13 mouse cellular contexts compared by ENCODE assay signal in the genomic region with DNA sequence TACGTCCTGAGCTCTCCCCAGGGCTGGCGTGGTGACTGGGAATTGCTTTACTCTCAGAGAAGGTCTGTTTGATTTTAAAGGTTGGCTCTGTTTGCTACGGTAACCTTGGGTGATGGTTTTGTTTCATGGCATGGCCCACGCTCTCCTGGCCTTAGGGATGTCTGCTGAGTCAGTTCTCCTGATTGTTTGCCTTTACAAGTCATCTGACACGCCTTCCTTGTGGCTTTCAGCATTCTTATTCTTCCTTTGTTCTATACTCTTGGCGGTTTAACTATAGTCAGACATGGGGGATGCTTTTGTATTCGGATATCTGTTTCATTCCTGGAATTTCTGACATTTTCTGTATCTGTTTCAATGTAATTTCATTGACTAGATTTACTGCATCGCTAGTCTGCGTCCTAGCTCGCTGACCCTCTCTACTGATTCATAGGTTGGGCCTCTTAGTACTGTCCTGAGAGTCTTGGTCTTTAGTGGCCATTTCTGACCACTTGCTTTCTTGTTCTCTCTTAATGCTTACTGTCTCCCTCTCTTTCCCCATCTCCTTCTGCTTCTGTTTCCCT. TPM values are rescaled to one million over a fixed set of nuclear protein-coding genes. Genes with fewer than 3 reads are reported as not detected.
DNase-seq lines count a peak whose midpoint lies in the region; ATAC-seq lines count a peak whose summit lies in the region.
"Had no signal": no experiment of that assay in that cellular context is flagged by ENCODE, and none has a peak within 500 bp of the region (broad histone marks: within the 10 kb centered on the region; RNA-seq: fewer than 3 reads in every experiment).

No protein-coding gene starts in this region.

- H3K27me3 ChIP-seq in heart, embryonic 11.5 days (ENCODE audit: control insufficient read depth, insufficient read depth, low read length), result no peaks in the 10 kb centered on the region
- H3K27me3 ChIP-seq in midbrain, embryonic 10.5 days (ENCODE audit: low read depth, poor library complexity, severe bottlenecking), result no peaks in the 10 kb centered on the region
- no peaks in the 10 kb centered on the region for H3K27me3 ChIP-seq in midbrain, embryonic 11.5 days (ENCODE audit: control insufficient read depth, insufficient read depth, low read length)
- H3K27me3 ChIP-seq in midbrain, embryonic 13.5 days, result no peaks in the 10 kb centered on the region
- H3K27me3 ChIP-seq: heart, embryonic 12.5 days had no signal

- WGBS in heart, embryonic 11.5 days (ENCODE audit: insufficient replicate concordance), result 74% methylated on average over 10 of the region's 10 CpGs
- WGBS in midbrain, embryonic 10.5 days, result 64% methylated on average over 10 of the region's 10 CpGs
- WGBS in midbrain, embryonic 11.5 days, result 63% methylated on average over 10 of the region's 10 CpGs
- 58% methylated on average over 10 of the region's 10 CpGs for WGBS in midbrain, embryonic 13.5 days

- no peaks in the 10 kb centered on the region for H3K9me3 ChIP-seq in heart, embryonic 11.5 days (replicated peaks; ENCODE audit: control insufficient read depth, low read length)
- no peaks in the 10 kb centered on the region for H3K9me3 ChIP-seq in midbrain, embryonic 10.5 days (replicated peaks)
- H3K9me3 ChIP-seq in midbrain, embryonic 11.5 days (ENCODE audit: control insufficient read depth, low read length), result no peaks in the 10 kb centered on the region
- H3K9me3 ChIP-seq in midbrain, embryonic 13.5 days, result no peaks in the 10 kb centered on the region
- H3K9me3 ChIP-seq: G1E; heart, embryonic 12.5 days had no signal

- H3K4me2 ChIP-seq in heart, embryonic 11.5 days, result no peak overlapping the region
- no peak overlapping the region for H3K4me2 ChIP-seq in midbrain, embryonic 11.5 days
- H3K4me2 ChIP-seq in midbrain, embryonic 13.5 days (replicated peaks), result no peak overlapping the region
- H3K4me2 ChIP-seq: heart, embryonic 12.5 days had no signal

- no peak overlapping the region for H3K9ac ChIP-seq in heart, embryonic 11.5 days (ENCODE audit: low read depth, low read length)
- H3K9ac ChIP-seq in midbrain, embryonic 11.5 days (ENCODE audit: low read length), result no peak overlapping the region
- no peak overlapping the region for H3K9ac ChIP-seq in midbrain, embryonic 13.5 days (replicated peaks)
- H3K9ac ChIP-seq: heart, embryonic 12.5 days had no signal

- 0 out of 2 replicates have a peak overlapping the region, but pooled peaks have one; percentile 41 for H3K27ac ChIP-seq in heart, embryonic 11.5 days (ENCODE audit: low read depth, low read length)
- H3K27ac ChIP-seq in midbrain, embryonic 10.5 days (replicated peaks), result peak overlapping the region; percentile 33; the same call in 1 of the 2 replicates
- no peak overlapping the region for H3K27ac ChIP-seq in midbrain, embryonic 11.5 days (ENCODE audit: low read depth, low read length)
- no peak overlapping the region for H3K27ac ChIP-seq in midbrain, embryonic 13.5 days

- DNase-seq in heart, adult 18-20 months, result no peak
- DNase-seq in midbrain, embryonic 10.5 days (ENCODE audit: low spot score), result no peak
- DNase-seq in midbrain, embryonic 11.5 days (ENCODE audit: low spot score, missing footprints), result no peak
- peak; percentile 21 for DNase-seq in embryo, embryonic 11 days
- no peak for DNase-seq in adipocyte (ENCODE audit: low spot score)
- DNase-seq in right cerebral cortex, postnatal 14 days, result no peak
- DNase-seq: adrenal gland, postnatal 10 days; cerebellum, adult 8-10 months; lung, postnatal 14 days had no signal

- H3K4me1 ChIP-seq in heart, embryonic 11.5 days (ENCODE audit: control insufficient read depth, insufficient read depth, low read length), result peaks cover 33% of the 10 kb centered on the region
- peaks cover 44% of the 10 kb centered on the region for H3K4me1 ChIP-seq in midbrain, embryonic 10.5 days
- H3K4me1 ChIP-seq in midbrain, embryonic 11.5 days (ENCODE audit: control insufficient read depth, insufficient read depth, low read length), result peaks cover 8% of the 10 kb centered on the region; the same call in 1 of the 2 replicates
- H3K4me1 ChIP-seq in midbrain, embryonic 13.5 days (replicated peaks), result peaks cover 20% of the 10 kb centered on the region

- H3K4me3 ChIP-seq in heart, embryonic 11.5 days (ENCODE audit: low read depth, low read length), result no peak overlapping the region
- H3K4me3 ChIP-seq in midbrain, embryonic 10.5 days, result no peak overlapping the region
- no peak overlapping the region for H3K4me3 ChIP-seq in midbrain, embryonic 11.5 days (ENCODE audit: low read depth, low read length)
- H3K4me3 ChIP-seq in midbrain, embryonic 13.5 days (replicated peaks), result no peak overlapping the region
- H3K4me3 ChIP-seq: heart, embryonic 12.5 days had no signal

- ATAC-seq in heart, embryonic 11.5 days (replicated peaks; ENCODE audit: insufficient number of reproducible peaks, low FRiP score, low TSS enrichment), result no peak
- ATAC-seq in midbrain, embryonic 11.5 days (ENCODE audit: low FRiP score), result no peak
- ATAC-seq in midbrain, embryonic 13.5 days, result no peak

- no peaks in the 10 kb centered on the region for H3K36me3 ChIP-seq in heart, embryonic 11.5 days (ENCODE audit: control insufficient read depth, insufficient read depth, low read length)
- H3K36me3 ChIP-seq in midbrain, embryonic 10.5 days, result 0 out of 2 replicates have a peak, but pooled peaks cover 7% of the 10 kb centered on the region
- no peaks in the 10 kb centered on the region for H3K36me3 ChIP-seq in midbrain, embryonic 11.5 days (ENCODE audit: control insufficient read depth, insufficient read depth, low read length)
- no peaks in the 10 kb centered on the region for H3K36me3 ChIP-seq in midbrain, embryonic 13.5 days
- H3K36me3 ChIP-seq: heart, embryonic 12.5 days had no signal

RNA-seq across cellular contexts. Expression of a gene that starts 27.8 kb away (rescaled TPM):
- polyA plus RNA-seq in heart, embryonic 11.5 days (2014; fragmentation: Nextera tagmentation; extraction: Ambion mirVana), result 20.9 and 21.0 TPM in 2 replicates
- total RNA-seq in heart, adult 18-20 months (2021), result 10 to 100 TPM; 13.1 to 13.5 TPM
- polyA plus RNA-seq in midbrain, embryonic 10.5 days (2016; fragmentation: Nextera tagmentation; extraction: Ambion mirVana), result 20.1 and 24.3 TPM in 2 replicates
- polyA plus RNA-seq in midbrain, embryonic 11.5 days (2014; fragmentation: Nextera tagmentation; extraction: Ambion mirVana), result 36.8 and 40.3 TPM in 2 replicates
- 40.7 and 46.3 TPM in 2 replicates for polyA plus RNA-seq in midbrain, embryonic 13.5 days (2015; fragmentation: Nextera tagmentation; extraction: Ambion mirVana)

Comparison
In these comparisons a context has a peak if more than half of its experiments do, and no peak if none do; other contexts are left out.
1. H3K27ac ChIP-seq: peak in heart, embryonic 11.5 days (single experiment) and midbrain, embryonic 10.5 days (single experiment); none in midbrain, embryonic 11.5 days (single experiment) and midbrain, embryonic 13.5 days (single experiment).